Mouse (Mus musculus) intestine, embryonic 14.5 days (tissue): ENCODE measurements around the gene Tmem120a. TPM values are rescaled to one million over a fixed set of nuclear protein-coding genes. Genes with fewer than 3 reads are reported as not detected.

Experiments
- ATAC-seq: fragments of 200-750 bp; cut with Nextera tagmentation; replicated peaks from 2 replicates; pipeline ENCODE4 v1.8.0; 2017; ENCODE audit warnings: low read depth, moderate number of reproducible peaks, moderate TSS enrichment, moderate library complexity; ENCODE audit not compliant: low FRiP score, low TSS enrichment
- DNase-seq: peaks from one replicate; pipeline ENCODE4 v3.0.0-alpha.2; 2018; ENCODE audit warnings: low spot score
- H3K27ac ChIP-seq: fragments of 300-500 bp; sonication (generic); 2 replicates; pipeline ENCODE4 v1.5.1; 2014; ENCODE audit warnings: low read depth, mild to moderate bottlenecking, control low read depth
- H3K27me3 ChIP-seq: fragments of 300-500 bp; sonication (generic); replicated peaks from 2 replicates; pipeline ENCODE4 v1.6.1; 2014; ENCODE audit warnings: low read length, control low read depth; ENCODE audit not compliant: control insufficient read depth, insufficient read depth
- H3K36me3 ChIP-seq: fragments of 300-500 bp; sonication (generic); 2 replicates; pipeline ENCODE4 v1.6.1; 2014; ENCODE audit warnings: low read length, control low read depth; ENCODE audit not compliant: control insufficient read depth, insufficient read depth
- H3K4me1 ChIP-seq: fragments of 300-500 bp; sonication (generic); replicated peaks from 2 replicates; pipeline ENCODE4 v1.6.1; 2014; ENCODE audit warnings: low read length, control low read depth, mixed read lengths; ENCODE audit not compliant: control insufficient read depth, insufficient read depth
- H3K4me2 ChIP-seq: fragments of 300-500 bp; sonication (generic); 2 replicates; pipeline ENCODE4 v1.6.1; 2014; ENCODE audit warnings: low read length
- H3K4me3 ChIP-seq: fragments of 300-500 bp; sonication (generic); 2 replicates; pipeline ENCODE4 v1.5.1; 2014; ENCODE audit warnings: low read depth, low read length, control low read depth, mixed read lengths
- H3K9ac ChIP-seq: fragments of 300-500 bp; sonication (generic); 2 replicates; pipeline ENCODE4 v1.6.1; 2014; ENCODE audit warnings: mild to moderate bottlenecking, low read length
- H3K9me3 ChIP-seq: fragments of 300-500 bp; sonication (generic); 2 replicates; pipeline ENCODE4 v1.6.1; 2016; ENCODE audit warnings: low read length, control low read depth; ENCODE audit not compliant: control insufficient read depth
- WGBS: fragments of 180-500 bp; shearing (Covaris S2); extraction: QIAGEN DNeasy Blood & Tissue Kit; methylation state at CpG from one replicate; pipeline ENCODE4 v1.1.7; 2014; 5-methylcytosine and 5-hydroxymethylcytosine counted together
- polyA plus RNA-seq: library from polyadenylated mRNA; unstranded; fragments of >200 nt; fragmentation: Nextera tagmentation; extraction: Ambion mirVana; gene quantifications from 2 replicates; pipeline ENCODE4 v1.2.1, GENCODE M21; 2014

The Tmem120a gene
- polyA plus RNA-seq, 1 experiment from 2014 or later = 40.9 TPM

DNA sequence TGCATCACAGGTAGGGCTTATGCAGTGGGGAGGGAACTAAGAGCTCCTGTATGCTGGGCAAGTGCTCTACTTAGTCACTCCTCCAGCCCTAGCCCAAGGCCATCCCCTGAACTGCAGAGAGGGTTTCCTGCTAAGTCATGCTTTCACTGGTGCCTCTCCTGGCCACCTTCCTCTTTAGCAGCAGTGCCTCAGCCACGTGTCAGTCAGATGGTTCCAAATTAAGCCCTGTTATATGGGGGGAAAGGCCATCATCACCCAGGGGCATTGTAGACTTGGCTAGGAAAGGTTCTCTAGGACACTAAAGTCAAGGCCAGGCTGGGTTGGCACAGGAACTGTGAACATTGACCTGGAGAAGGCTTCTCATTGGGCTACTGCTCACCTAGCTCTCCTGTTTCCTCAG, 36.4 kb downstream of the Tmem120a start:
- no peak overlapping the region for H3K27ac ChIP-seq
- no peak for DNase-seq
- no peaks in the 10 kb centered on the region for H3K27me3 ChIP-seq
- H3K4me3 ChIP-seq = no peak overlapping the region
- H3K9me3 ChIP-seq = no peaks in the 10 kb centered on the region
- H3K9ac ChIP-seq = no peak overlapping the region
- H3K4me2 ChIP-seq = no peak overlapping the region
- H3K4me1 ChIP-seq = peaks cover 4% of the 10 kb centered on the region
- 48% methylated on average over 1 of the region's 1 CpGs for WGBS
- ATAC-seq = no peak
- peaks cover 12% of the 10 kb centered on the region; the same call in 1 of the 2 replicates for H3K36me3 ChIP-seq

DNA sequence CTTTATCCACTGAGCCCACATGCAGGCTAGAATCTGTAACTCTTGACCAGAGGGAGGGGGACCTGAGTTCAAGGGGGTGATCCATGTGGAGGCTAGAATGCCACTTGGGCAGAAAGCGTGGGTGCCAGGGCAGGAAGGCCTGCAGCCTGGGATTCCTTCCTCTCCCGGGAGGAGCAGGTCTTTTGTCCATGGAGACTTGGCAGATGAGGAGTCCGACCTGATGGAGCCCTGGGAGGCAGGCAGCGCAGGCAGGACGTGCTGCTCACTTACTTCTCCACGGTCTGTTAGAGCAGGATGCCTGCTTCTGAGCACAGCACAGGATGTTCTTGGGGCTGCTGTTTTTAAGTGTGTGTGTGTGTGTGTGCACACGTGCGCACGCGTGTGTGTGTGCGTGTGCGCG, 37.2 kb downstream of the Tmem120a start:
- Histone ChIP-seq H3K36me3 (peaks cover 16% of the 10 kb centered on the region), H3K4me1 (no peaks in the 10 kb centered on the region), H3K4me2 (no peak overlapping the region), H3K9ac (no peak overlapping the region), H3K27me3 (no peaks in the 10 kb centered on the region), H3K27ac (no peak overlapping the region), H3K4me3 (no peak overlapping the region), H3K9me3 (no peaks in the 10 kb centered on the region)
- 95% methylated on average over 13 of the region's 13 CpGs for WGBS
- no peak for ATAC-seq
- DNase-seq = no peak

DNA sequence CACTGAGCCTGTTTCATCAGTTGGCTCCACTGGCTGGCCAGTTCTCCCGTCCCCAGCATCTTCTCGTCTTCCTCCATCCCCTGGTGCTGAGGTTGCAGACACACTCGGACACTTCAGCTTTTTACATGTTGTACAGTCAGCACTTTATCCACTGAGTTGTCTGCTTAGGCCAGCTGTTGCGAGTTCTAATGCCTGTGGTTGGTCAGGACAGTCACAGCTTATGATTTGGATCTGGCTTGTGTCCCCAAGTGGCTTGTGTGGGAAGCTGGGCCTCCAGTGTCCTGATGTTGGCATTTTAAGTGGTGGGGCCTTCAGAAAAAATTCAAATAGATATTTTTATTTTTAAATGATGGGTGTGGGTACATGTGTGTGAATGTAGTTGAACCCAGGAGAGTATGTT, 38.9 kb downstream of the Tmem120a start:
- no peak overlapping the region for H3K9ac ChIP-seq
- no peak for ATAC-seq
- H3K9me3 ChIP-seq = no peaks in the 10 kb centered on the region
- H3K4me1 ChIP-seq = no peaks in the 10 kb centered on the region
- H3K27ac ChIP-seq = no peak overlapping the region
- no peak overlapping the region for H3K4me2 ChIP-seq
- no peak overlapping the region for H3K4me3 ChIP-seq
- WGBS = 95% methylated on average over 4 of the region's 4 CpGs
- H3K36me3 ChIP-seq = peaks cover 16% of the 10 kb centered on the region
- H3K27me3 ChIP-seq = no peaks in the 10 kb centered on the region
- DNase-seq = no peak

DNA sequence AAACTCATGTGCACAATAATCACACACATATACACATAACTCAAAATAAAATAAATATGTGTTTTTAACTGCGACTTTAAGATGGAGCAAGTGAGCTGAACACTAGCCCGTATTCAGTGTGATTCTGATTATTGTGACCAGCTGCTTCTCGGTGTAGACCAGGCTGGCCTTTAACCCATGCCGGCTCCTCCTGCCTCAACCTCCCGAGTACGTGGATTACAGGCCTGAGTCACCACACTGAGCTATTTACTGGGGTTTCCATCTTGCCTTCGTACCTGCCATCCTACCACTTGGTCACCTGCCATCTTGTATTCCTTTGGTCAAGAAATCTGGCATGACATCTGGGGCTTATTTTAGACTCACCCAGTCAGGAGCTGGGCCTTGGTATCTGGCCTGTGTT, 40.8 kb downstream of the Tmem120a start:
- Histone ChIP-seq H3K9me3 (no peaks in the 10 kb centered on the region), H3K4me3 (no peak overlapping the region), H3K27ac (no peak overlapping the region), H3K4me2 (no peak overlapping the region), H3K36me3 (peaks cover 18% of the 10 kb centered on the region), H3K9ac (no peak overlapping the region), H3K4me1 (no peaks in the 10 kb centered on the region), H3K27me3 (no peaks in the 10 kb centered on the region)
- DNase-seq = no peak
- 88% methylated on average over 7 of the region's 7 CpGs for WGBS
- ATAC-seq = no peak

DNA sequence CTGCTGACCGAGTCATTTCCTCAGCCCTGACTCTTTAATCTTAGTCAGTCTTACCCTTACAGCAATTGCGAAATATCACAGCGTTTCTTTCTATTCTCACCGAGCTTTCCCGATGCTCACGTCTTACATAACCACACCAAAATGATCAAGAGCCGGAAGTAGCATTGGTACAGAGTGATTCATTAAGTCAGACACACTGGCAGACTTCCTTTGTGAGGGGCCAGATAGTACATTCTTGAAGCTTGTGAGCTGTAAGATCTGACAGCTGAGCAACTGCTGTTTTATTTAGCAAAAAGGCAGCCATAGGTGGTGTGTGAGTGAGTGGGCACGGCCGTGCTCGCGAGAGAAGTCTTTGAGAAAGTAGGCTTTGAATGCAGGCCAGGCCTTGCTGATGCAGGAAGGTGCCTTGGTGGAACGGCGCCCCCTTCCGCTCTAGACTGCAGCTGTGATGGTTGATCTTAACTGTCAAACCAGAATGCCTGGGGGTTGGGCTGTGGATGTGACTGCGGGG, 41.5 kb downstream of the Tmem120a start:
- H3K4me2 ChIP-seq = no peak overlapping the region
- no peak overlapping the region for H3K27ac ChIP-seq
- no peaks in the 10 kb centered on the region for H3K4me1 ChIP-seq
- ATAC-seq = no peak
- no peaks in the 10 kb centered on the region for H3K9me3 ChIP-seq
- H3K9ac ChIP-seq = no peak overlapping the region
- peaks cover 17% of the 10 kb centered on the region for H3K36me3 ChIP-seq
- H3K4me3 ChIP-seq = no peak overlapping the region
- no peak for DNase-seq
- no peaks in the 10 kb centered on the region for H3K27me3 ChIP-seq
- WGBS = 68% methylated on average over 15 of the region's 15 CpGs

DNA sequence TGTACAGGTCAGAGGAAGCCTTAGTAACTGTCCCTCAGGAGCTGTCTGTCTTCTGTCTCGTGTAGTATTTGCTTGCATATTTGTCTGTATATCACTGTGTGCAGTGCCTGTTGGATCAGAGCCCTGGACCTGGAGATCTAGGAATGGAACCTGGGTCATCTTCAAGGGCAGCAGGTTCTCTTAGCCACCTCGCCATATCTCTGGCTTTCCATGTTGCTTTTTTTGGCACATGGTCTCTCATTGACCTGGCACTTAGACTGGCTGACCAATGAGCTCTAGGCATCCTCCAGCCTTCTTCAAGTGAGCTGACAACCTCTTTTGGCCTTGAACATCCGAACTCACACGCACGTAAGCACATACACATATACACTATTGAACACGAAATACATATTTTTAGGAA, 42.1 kb downstream of the Tmem120a start:
- no peak overlapping the region for H3K4me2 ChIP-seq
- H3K4me3 ChIP-seq = no peak overlapping the region
- H3K4me1 ChIP-seq = no peaks in the 10 kb centered on the region
- H3K27me3 ChIP-seq = no peaks in the 10 kb centered on the region
- H3K36me3 ChIP-seq = peaks cover 13% of the 10 kb centered on the region; the same call in 1 of the 2 replicates
- no peak for DNase-seq
- WGBS = 92% methylated on average over 6 of the region's 6 CpGs
- H3K9me3 ChIP-seq = no peaks in the 10 kb centered on the region
- H3K27ac ChIP-seq = no peak overlapping the region
- ATAC-seq = no peak
- H3K9ac ChIP-seq = no peak overlapping the region

DNA sequence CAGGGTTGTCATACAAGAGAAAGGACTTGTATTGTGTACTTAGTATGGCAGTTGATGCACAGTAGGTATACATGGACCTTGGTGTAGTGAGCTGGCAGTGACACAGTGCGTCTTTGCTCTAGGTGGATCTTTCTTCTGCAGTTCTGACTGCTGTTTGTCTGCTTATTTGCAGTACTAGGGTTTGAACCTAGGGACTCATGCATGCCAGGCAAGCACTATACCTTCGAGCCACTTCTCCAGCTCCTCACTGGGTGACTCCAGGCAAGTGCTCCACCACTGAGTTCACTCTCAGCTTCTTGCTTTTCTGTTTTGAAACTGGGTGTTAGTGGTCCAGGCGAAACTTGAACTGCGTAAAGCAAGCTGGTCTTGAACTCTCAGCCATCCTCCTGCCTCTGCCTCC, 42.6 kb downstream of the Tmem120a start:
- WGBS = 94% methylated on average over 4 of the region's 4 CpGs
- no peaks in the 10 kb centered on the region for H3K27me3 ChIP-seq

DNA sequence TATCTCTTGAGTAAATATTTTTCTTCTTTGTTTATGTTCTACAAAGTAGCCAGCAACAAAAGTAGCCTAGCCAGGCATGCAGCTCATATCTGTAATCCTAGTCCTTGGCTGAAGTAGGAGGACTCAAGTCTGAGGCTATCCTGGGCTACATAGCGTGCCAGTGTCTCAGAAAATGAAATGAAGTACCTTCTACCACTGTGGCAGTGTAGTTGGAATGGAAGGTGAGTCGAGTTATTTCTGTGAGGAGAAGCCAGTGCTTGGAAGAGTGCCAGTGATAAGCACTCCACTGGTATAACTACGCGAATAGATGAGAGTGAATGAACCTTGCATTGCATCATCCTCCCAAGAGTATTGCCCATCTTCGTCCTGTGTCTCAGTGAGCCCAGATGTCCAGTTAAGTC, 46.5 kb downstream of the Tmem120a start:
- no peak overlapping the region for H3K4me2 ChIP-seq
- WGBS = 83% methylated on average over 5 of the region's 5 CpGs
- H3K27ac ChIP-seq = no peak overlapping the region
- ATAC-seq (no peak), DNase-seq (no peak)
- no peak overlapping the region for H3K9ac ChIP-seq
- no peaks in the 10 kb centered on the region for H3K27me3 ChIP-seq
- H3K36me3 ChIP-seq = peaks cover 12% of the 10 kb centered on the region; the same call in 1 of the 2 replicates
- no peaks in the 10 kb centered on the region for H3K4me1 ChIP-seq
- no peaks in the 10 kb centered on the region for H3K9me3 ChIP-seq
- no peak overlapping the region for H3K4me3 ChIP-seq

More for the DNA sequence above, 42.6 kb downstream of the Tmem120a start:
- Histone ChIP-seq H3K9ac (no peak overlapping the region), H3K4me2 (no peak overlapping the region), H3K27ac (no peak overlapping the region), H3K9me3 (no peaks in the 10 kb centered on the region), H3K4me3 (no peak overlapping the region), H3K4me1 (no peaks in the 10 kb centered on the region), H3K36me3 (peaks cover 12% of the 10 kb centered on the region; the same call in 1 of the 2 replicates)
- ATAC-seq (no peak), DNase-seq (no peak)

DNA sequence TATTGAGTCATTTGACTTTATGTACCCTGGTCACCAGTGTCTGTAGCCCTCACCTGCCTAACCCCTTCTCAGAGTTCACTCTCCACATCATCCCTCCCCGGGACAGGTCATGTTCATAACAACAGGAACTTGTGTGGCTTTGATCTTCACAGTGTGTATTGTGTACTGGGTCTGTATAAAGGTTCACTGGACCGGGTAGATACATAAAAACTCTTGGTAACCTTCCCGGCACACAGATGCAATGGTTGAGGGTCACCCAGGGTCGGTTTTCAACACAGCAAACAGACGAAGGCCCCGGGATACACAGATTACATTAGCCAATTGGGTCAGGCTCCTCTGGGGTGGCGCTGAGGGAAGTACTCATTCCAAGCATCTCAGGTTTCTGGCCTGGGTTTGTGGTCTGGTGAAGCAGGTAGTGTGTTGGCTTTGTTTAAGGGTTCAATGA, 48.9 kb downstream of the Tmem120a start:
- DNase-seq (no peak), ATAC-seq (no peak)
- WGBS = 51% methylated on average over 7 of the region's 7 CpGs
- H3K9ac ChIP-seq = no peak overlapping the region
- peaks cover 2% of the 10 kb centered on the region; the same call in 1 of the 2 replicates for H3K4me1 ChIP-seq
- H3K4me3 ChIP-seq = no peak overlapping the region
- no peaks in the 10 kb centered on the region for H3K9me3 ChIP-seq
- H3K27ac ChIP-seq = no peak overlapping the region
- H3K27me3 ChIP-seq = no peaks in the 10 kb centered on the region
- H3K4me2 ChIP-seq = no peak overlapping the region
- 0 out of 2 replicates have a peak, but pooled peaks cover 8% of the 10 kb centered on the region for H3K36me3 ChIP-seq
